Mouse (Mus musculus) 416B (cell line): ENCODE data around the gene Bora.
"Not testable (repeated sequence)": the region's sequence is repeated elsewhere in the genome, so short reads cannot be mapped to it uniquely, and the experiment has no call there.

Experiments
- DNase-seq: peaks from one replicate; pipeline ENCODE4 v3.0.0; 2011; ENCODE audit warnings: low read depth

The Bora gene

DNA sequence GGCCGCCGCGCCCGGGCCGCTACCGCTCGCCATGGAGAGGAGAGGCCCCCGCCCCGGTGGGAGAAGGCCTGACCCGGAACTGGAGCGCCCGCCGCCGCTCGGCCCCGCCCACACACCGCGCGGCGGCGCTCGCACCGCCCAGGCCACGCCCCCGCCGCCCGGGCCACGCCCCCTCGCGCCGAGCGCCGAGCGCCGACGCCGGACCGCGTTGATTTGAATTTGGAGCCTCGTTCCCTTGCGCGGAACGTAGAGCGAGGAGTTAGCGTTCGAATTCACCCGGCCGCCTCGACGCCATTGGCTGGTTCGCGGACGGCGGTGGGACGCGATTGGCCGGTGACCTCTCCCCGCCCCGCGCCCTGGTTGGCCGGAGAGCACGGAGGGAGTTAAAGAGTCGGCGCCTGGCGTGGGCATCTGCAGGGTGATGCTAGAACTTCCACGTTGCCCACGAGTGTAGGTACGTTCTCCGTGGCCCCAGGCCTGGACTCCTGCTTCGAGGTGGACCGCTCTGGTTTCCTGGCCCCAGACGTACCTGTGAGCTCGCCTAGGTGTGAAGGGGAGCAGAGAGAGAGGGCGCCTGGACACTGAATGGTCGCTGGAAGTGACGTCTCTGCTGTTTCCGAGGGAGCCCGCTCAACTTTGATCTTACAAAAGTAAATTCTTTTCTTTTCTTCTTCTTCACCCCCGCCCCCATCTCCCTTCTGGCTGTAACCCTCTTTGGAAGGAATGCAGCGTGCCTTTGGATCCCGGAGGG, at the start of gene Bora, which contains the start of gene Mzt1:
Gene Bora, plus strand, starts transcription at position 192 of the 751 bp plus-strand sequence.
Gene Mzt1, minus strand, starts transcription at position 104 of the 751 bp plus-strand sequence.
- peak; percentile 93 for DNase-seq

GRCm38 (mm10) chr14:99010224-99010919, 35.6 kb upstream of the Bora start:
- DNase-seq = peak; percentile 68

GRCm38 (mm10) chr14:99010920-99011313, 35.1 kb upstream of the Bora start:
- no peak for DNase-seq

GRCm38 (mm10) chr14:99018691-99019090, 27.3 kb upstream of the Bora start:
- DNase-seq = no peak

DNA sequence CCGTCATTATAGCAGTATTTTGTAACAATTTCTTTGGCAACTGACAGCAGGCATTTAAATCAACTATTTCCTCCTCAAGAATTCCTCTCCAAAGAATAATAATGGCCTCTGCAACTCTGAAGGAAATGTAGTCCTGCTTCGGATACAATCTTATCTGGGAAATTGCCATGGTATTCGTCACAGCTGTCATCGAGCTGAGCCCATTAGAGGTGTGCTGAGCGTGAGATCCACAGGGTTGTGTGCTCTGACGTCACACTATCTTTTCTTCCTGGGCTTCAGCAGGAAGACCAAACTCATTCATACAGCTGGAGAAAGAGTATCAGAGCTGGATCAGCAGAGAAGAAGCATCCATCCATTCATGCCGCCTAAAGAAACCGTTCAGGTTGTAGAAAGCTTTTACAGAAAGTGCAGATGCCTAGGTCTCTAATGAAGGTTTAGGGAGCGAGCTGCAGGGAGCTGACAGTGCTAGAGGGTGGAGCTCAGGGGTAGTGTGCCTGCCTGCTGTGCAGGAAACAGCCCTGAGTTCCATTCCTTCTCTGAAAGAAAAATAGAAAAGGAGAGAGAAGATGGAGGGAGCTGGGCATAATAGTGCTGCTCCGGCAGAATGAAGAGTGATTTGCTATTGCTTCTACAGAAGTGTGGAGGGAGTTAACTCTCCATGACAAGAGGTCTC, 26.8 kb upstream of the Bora start:
- DNase-seq = no peak

GRCm38 (mm10) chr14:99022346-99023086, 23.5 kb upstream of the Bora start:
- peak; percentile 68 for DNase-seq

- DNase-seq = no peak
Measured at GRCm38 (mm10) chr14:99029987-99030386, 16.0 kb upstream of the Bora start.

- no peak for DNase-seq
Measured at GRCm38 (mm10) chr14:99031337-99031873, 14.6 kb upstream of the Bora start.

DNA sequence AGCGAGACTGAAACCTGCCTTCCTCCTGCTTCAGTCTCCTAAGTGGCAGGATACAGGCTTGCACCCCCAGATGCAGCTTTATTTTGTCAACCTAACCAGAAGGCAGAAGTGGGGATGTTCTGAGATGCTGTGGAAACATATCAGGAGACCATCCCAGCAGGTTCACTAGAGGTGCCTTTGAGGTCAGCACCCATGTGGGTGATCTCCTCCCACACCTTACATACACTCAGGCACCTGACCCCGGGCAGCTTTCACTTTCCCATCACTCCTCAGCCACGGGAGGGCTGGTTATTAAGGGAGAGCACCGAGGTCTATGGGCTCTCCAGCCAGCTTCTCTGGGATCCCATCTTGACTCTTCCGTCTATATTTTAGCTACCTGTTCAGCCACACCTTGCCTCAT, 13.4 kb upstream of the Bora start:
- DNase-seq = no peak

- peak; percentile 56 for DNase-seq
Measured at GRCm38 (mm10) chr14:99034851-99035250, 11.2 kb upstream of the Bora start.

- no peak for DNase-seq
Measured at GRCm38 (mm10) chr14:99036039-99036438, 10.0 kb upstream of the Bora start.

DNA sequence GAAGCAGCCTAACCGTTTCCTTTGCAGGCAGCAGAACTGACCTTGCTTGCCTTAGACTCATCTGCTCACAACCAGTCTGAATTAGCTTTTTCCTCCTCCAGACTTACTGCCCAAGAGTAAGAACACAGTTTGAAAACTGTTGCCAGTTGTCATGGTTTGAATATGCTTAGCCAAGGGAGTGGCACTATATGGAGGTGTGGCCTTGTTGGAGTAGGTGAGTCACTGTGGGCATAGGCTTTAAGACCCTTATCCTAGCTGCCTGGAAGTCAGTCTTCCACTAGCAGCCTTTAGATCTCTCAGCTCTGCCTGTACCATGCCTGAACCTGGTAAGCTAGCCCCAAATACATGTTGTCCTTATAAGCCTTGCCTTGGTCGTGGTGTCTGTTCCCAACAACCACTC, 8.3 kb upstream of the Bora start:
- DNase-seq = peak; percentile 62

GRCm38 (mm10) chr14:99039308-99039707, 6.7 kb upstream of the Bora start:
- not testable (repeated sequence) for DNase-seq

DNA sequence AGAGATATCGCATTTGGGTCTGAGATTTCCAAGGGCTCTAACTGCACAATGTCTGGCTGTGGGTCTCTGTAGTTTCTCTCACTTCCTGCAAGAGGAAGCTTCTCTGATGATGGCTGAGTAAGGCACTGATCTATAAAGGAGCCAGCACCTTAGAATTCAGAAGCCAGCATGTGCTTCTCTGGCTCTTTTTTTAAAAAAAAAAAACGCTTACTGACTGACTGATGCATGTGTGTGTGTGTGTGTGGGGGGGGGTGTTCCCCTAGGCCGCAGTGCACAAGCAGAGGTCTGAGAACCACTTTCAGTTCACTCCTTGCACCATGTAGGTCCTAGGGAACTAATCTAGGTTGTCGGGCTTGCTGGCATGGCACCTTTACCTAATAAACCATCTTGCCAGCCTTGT, 4.6 kb upstream of the Bora start:
- DNase-seq = peak; percentile 58

DNA sequence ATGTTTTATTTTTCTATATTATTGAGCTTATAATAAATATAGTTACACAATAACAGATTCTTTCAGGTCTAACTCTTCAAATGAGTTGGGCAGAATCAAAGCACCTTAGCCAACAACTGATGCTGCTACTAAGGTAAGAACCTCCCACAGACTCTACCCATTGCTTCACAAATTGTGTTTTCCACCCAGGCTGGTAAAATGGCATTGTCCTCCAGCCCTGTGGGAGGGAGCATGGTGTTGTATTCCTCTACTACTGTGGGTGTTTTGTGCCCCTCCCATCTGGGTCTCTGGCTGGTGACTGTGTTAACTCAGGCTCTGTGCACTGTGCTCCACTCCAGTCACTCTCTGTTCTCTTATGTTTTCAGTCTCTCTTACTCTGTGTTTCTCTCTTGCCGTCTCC, 2.5 kb upstream of the Bora start:
- no peak for DNase-seq

- DNase-seq = no peak
Measured at GRCm38 (mm10) chr14:99044096-99044495, 1.9 kb upstream of the Bora start.

GRCm38 (mm10) chr14:99044718-99045117, 1.3 kb upstream of the Bora start:
- DNase-seq = peak; percentile 66

DNA sequence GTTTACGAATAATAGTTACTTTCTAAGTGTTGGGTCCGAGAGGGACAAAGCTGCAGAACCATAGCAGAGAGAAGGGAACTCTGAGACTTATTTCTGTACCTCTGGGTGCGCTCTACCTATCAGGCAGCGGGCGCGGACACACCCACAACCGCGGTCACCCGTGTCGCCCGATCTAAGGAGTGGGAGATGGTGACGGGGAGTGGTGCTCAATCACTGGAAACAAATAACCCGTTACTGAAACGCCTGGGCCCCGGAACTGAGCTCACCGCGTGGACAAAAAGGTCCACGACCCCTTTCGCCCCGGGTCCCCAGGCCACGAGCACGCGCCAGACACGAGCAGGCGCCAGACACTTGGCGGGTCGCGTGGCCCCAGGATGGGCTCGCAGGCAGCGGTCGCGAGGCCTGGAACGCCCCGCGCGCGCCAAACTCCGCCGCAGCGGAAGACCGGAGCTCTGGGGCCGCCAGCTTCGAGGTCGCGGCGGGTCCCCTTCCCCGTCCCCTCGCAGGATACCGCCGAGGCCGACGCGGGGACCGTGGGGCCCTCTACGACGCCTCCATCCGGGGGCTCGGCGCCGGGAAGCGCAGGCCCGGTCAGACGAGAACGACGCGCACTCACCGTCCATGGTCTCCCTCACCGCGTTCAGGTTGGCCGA, 518 bp upstream of the Bora start:
- DNase-seq = peak; percentile 43

DNA sequence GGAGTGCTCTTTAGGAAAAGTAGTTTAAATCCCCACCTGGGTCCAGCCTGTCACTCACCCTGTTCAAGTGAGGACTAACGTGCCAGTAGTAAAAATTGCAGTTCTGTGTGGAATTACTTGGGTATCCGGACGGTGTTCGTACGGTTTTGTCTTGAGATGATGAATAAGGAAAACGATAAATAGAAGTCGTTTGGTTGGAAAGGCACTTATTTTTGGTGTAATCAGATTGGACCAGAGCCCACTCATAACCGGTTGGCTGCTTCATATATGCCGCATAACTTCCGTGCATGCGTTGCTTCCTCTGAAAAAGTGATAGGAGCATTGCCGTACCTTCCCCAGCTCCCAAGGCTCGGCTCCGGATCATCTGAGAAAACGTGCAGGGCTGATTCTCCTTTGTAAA, 760 bp downstream of the Bora start:
- peak; percentile 86 for DNase-seq

DNA sequence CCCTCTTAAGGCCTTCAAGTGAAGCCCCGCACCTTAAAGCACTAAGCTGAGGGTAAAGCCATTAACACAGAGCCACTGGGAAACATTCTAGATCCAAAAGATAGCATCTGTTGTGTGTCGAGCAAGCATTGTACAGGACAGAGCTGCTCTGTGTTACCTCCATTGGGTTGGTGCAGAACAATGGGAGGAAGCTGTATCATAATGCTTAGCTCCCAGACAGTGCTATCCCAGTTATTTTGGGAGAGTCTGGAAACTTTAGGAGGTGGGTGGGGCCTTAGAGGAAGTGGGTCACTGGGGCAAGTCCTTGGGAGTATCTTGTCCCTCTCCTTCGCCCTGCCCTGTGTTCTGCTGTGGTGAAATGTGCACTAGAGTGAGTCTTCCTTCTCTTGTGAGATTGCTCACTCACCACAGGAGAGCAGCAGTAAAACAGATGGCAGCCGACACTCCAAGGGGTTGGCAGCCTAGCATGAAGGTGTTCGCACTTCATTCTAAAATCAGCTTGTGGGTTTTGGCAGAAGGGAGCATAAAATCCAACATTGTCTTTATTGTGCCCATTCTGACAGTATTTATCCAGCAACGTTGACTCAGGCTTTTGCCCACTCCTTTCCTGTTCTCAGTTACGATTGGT, 13.1 kb downstream of the Bora start:
- DNase-seq = no peak

DNA sequence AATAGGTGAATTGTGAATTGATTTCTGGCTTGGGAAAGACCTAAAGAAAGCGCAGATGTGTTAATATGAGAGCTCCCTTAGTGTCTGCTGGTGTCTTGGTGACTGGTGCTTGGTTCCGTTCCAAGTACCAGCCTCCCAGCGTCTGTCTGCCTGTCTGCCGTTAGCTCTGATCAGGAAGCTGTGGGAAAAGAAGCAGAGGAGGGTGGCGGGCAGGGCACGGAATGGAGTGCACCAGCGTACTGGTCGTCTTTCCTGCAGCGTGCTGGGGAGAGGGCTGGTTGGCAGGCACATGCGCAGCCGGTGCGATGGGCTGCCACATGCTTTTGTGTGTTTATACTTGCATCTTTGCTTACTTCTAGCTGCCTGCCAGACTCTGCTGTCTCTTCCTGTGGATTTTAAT, 14.6 kb downstream of the Bora start:
- no peak for DNase-seq
